Mouse (Mus musculus) hindbrain, embryonic 12.5 days (tissue): Measurements from ENCODE around the gene Sap18b. TPM values are rescaled to one million over a fixed set of nuclear protein-coding genes. Genes with fewer than 3 reads are reported as not detected.
"Not testable (repeated sequence)": the region's sequence is repeated elsewhere in the genome, so short reads cannot be mapped to it uniquely, and the experiment has no call there.

Experiments
- ATAC-seq: fragments of 200-750 bp; cut with Nextera tagmentation; 2 replicates; pipeline ENCODE4 v1.8.0; 2017; ENCODE audit warnings: moderate TSS enrichment; ENCODE audit not compliant: low FRiP score
- H3K27ac ChIP-seq: fragments of 300-500 bp; sonication (generic); 2 replicates; pipeline ENCODE4 v1.5.1; 2016; ENCODE audit warnings: mild to moderate bottlenecking
- H3K27me3 ChIP-seq: fragments of 300-500 bp; sonication (generic); 2 replicates; pipeline ENCODE4 v1.6.1; 2016; ENCODE audit warnings: mild to moderate bottlenecking
- H3K36me3 ChIP-seq: fragments of 300-500 bp; sonication (generic); 2 replicates; pipeline ENCODE4 v1.6.1; 2016; ENCODE audit warnings: mild to moderate bottlenecking
- H3K4me1 ChIP-seq: fragments of 300-500 bp; sonication (generic); 2 replicates; pipeline ENCODE4 v1.6.1; 2016
- H3K4me2 ChIP-seq: fragments of 300-500 bp; sonication (generic); replicated peaks from 2 replicates; pipeline ENCODE4 v1.6.1; 2016; ENCODE audit warnings: mild to moderate bottlenecking
- H3K4me3 ChIP-seq: fragments of 300-500 bp; sonication (generic); 2 replicates; pipeline ENCODE4 v1.5.1; 2016; ENCODE audit warnings: mild to moderate bottlenecking
- H3K9ac ChIP-seq: fragments of 300-500 bp; sonication (generic); 2 replicates; pipeline ENCODE4 v1.6.1; 2016; ENCODE audit warnings: mild to moderate bottlenecking, moderate library complexity
- H3K9me3 ChIP-seq: fragments of 300-500 bp; sonication (generic); replicated peaks from 2 replicates; pipeline ENCODE4 v1.6.1; 2016; ENCODE audit warnings: mild to moderate bottlenecking
- WGBS: fragments of 180-500 bp; shearing (Covaris S2); methylation state at CpG from one replicate; pipeline ENCODE4 v1.1.7; 2016; 5-methylcytosine and 5-hydroxymethylcytosine counted together
- polyA plus RNA-seq: library from polyadenylated mRNA; unstranded; fragments of >200 nt; fragmentation: Nextera tagmentation; extraction: Ambion mirVana; gene quantifications from 2 replicates; pipeline ENCODE4 v1.2.1, GENCODE M21; 2016

Gene Sap18b
- polyA plus RNA-seq, 1 experiment from 2014 or later, result 337 TPM

- H3K9ac ChIP-seq, result peak overlapping the region; percentile 73
- no peaks in the 10 kb centered on the region for H3K27me3 ChIP-seq
- peak overlapping the region; percentile 72 for H3K4me3 ChIP-seq
- ATAC-seq, result no peak
- peaks cover 10% of the 10 kb centered on the region for H3K4me1 ChIP-seq
- WGBS, result 79% methylated on average over 4 of the region's 4 CpGs
- no peak overlapping the region for H3K27ac ChIP-seq
- no peaks in the 10 kb centered on the region for H3K9me3 ChIP-seq
- peaks cover 8% of the 10 kb centered on the region; the same call in 1 of the 2 replicates for H3K36me3 ChIP-seq
- H3K4me2 ChIP-seq, result peak overlapping the region; percentile 75
These were observed 27.1 kb downstream of the Sap18b start for GRCm38 (mm10) chr8:95852290-95852689.

GRCm38 (mm10) chr8:95853102-95853843 lies 28.1 kb downstream of the Sap18b start, which contains the start of gene Slc38a7:
Gene Slc38a7 (minus strand): TSS chr8:95853539.
- Histone ChIP-seq H3K4me1 (peaks cover 10% of the 10 kb centered on the region), H3K4me2 (peak within 1 kb of the TSS; percentile 75), H3K27me3 (no peaks in the 10 kb centered on the region), H3K27ac (no peak within 1 kb of the TSS), H3K4me3 (peak within 1 kb of the TSS; percentile 72), H3K9ac (peak within 1 kb of the TSS; percentile 73), H3K36me3 (peaks cover 4% of the 10 kb centered on the region; the same call in 1 of the 2 replicates), H3K9me3 (no peaks in the 10 kb centered on the region)
- ATAC-seq, result peak; percentile 95
- WGBS, result 14% methylated on average over 22 of the region's 22 CpGs

GRCm38 (mm10) chr8:95854174-95854573 lies 29.0 kb downstream of the Sap18b start:
- Histone ChIP-seq H3K9me3 (no peaks in the 10 kb centered on the region), H3K4me1 (peaks cover 10% of the 10 kb centered on the region), H3K4me2 (no peak overlapping the region), H3K27ac (no peak overlapping the region), H3K27me3 (no peaks in the 10 kb centered on the region), H3K9ac (no peak overlapping the region), H3K36me3 (peaks cover 3% of the 10 kb centered on the region; the same call in 1 of the 2 replicates), H3K4me3 (no peak overlapping the region)
- 81% methylated on average over 6 of the region's 6 CpGs for WGBS
- no peak for ATAC-seq

GRCm38 (mm10) chr8:95863761-95864440 lies 38.8 kb downstream of the Sap18b start:
- H3K27ac ChIP-seq, H3K9me3 ChIP-seq, H3K9ac ChIP-seq, ATAC-seq, H3K27me3 ChIP-seq, H3K4me1 ChIP-seq, H3K4me3 ChIP-seq, H3K4me2 ChIP-seq: not testable (repeated sequence)
- 68% methylated on average over 11 of the region's 11 CpGs for WGBS
- H3K36me3 ChIP-seq, result peaks cover 43% of the 10 kb centered on the region

GRCm38 (mm10) chr8:95864851-95865250 lies 39.7 kb downstream of the Sap18b start:
- not testable (repeated sequence) for H3K27ac ChIP-seq, H3K9me3 ChIP-seq, H3K9ac ChIP-seq, H3K4me1 ChIP-seq, H3K4me3 ChIP-seq, H3K27me3 ChIP-seq, H3K4me2 ChIP-seq, ATAC-seq
- WGBS, result 98% methylated on average over 18 of the region's 18 CpGs
- peaks cover 52% of the 10 kb centered on the region for H3K36me3 ChIP-seq

- Histone ChIP-seq H3K36me3 (peaks cover 94% of the 10 kb centered on the region), H3K27ac (no peak overlapping the region), H3K9me3 (no peaks in the 10 kb centered on the region), H3K4me3 (no peak overlapping the region), H3K4me1 (no peaks in the 10 kb centered on the region), H3K27me3 (no peaks in the 10 kb centered on the region), H3K9ac (no peak overlapping the region), H3K4me2 (no peak overlapping the region)
- ATAC-seq, result no peak
- WGBS, result 93% methylated on average over 16 of the region's 16 CpGs
These were observed 46.5 kb downstream of the Sap18b start for GRCm38 (mm10) chr8:95871690-95872089.

GRCm38 (mm10) chr8:95875270-95875669 lies 50.1 kb downstream of the Sap18b start:
- Histone ChIP-seq H3K4me1 (peaks cover 13% of the 10 kb centered on the region), H3K9ac (no peak overlapping the region), H3K27me3 (no peaks in the 10 kb centered on the region), H3K27ac (no peak overlapping the region), H3K9me3 (no peaks in the 10 kb centered on the region), H3K4me2 (no peak overlapping the region), H3K36me3 (peaks cover 67% of the 10 kb centered on the region), H3K4me3 (no peak overlapping the region)
- 95% methylated on average over 7 of the region's 7 CpGs for WGBS
- ATAC-seq, result no peak

Other genes with a start within 250 kb of the Sap18b start
- not detected in 2 replicates for gene Prss54, start 249.0 kb upstream of the Sap18b start, polyA plus RNA-seq
- 16.6 and 17.9 TPM in 2 replicates for gene Gins3, start 191.9 kb upstream of the Sap18b start, polyA plus RNA-seq
- gene Ndrg4, start 148.4 kb upstream of the Sap18b start, polyA plus RNA-seq, result 97.1 and 99.0 TPM in 2 replicates
- 20.1 and 21.9 TPM in 2 replicates for gene Setd6, start 109.5 kb upstream of the Sap18b start, polyA plus RNA-seq
- gene Cnot1, start 17.9 kb upstream of the Sap18b start, polyA plus RNA-seq, result 85.0 and 90.5 TPM in 2 replicates
- gene Slc38a7, start 28.2 kb downstream of the Sap18b start, polyA plus RNA-seq, result 20.0 and 20.2 TPM in 2 replicates
- gene Got2, start 63.2 kb downstream of the Sap18b start, polyA plus RNA-seq, result 162 and 164 TPM in 2 replicates